Mouse (Mus musculus) heart, embryonic 15.5 days (tissue): ENCODE results near the gene Map2k5. TPM values are rescaled to one million over a fixed set of nuclear protein-coding genes. Genes with fewer than 3 reads are reported as not detected.

ENCODE experiments used
- ATAC-seq: fragments of 200-750 bp; cut with Nextera tagmentation; replicated peaks from 2 replicates; pipeline ENCODE4 v1.8.0; 2017; ENCODE audit warnings: low read depth, moderate TSS enrichment; ENCODE audit not compliant: insufficient number of reproducible peaks, insufficient read depth, low FRiP score
- H3K27ac ChIP-seq: fragments of 300-500 bp; sonication (generic); 2 replicates; pipeline ENCODE4 v1.5.1; 2015; ENCODE audit warnings: mild to moderate bottlenecking, inconsistent platforms
- H3K27me3 ChIP-seq: fragments of 300-500 bp; sonication (generic); 2 replicates; pipeline ENCODE4 v1.6.1; 2015; ENCODE audit warnings: inconsistent platforms
- H3K36me3 ChIP-seq: fragments of 300-500 bp; sonication (generic); 2 replicates; pipeline ENCODE4 v1.6.1; 2015; ENCODE audit warnings: mild to moderate bottlenecking, inconsistent platforms
- H3K4me1 ChIP-seq: fragments of 300-500 bp; sonication (generic); replicated peaks from 2 replicates; pipeline ENCODE4 v1.6.1; 2015; ENCODE audit warnings: inconsistent platforms
- H3K4me2 ChIP-seq: fragments of 300-500 bp; sonication (generic); 2 replicates; pipeline ENCODE4 v1.6.1; 2015; ENCODE audit warnings: inconsistent platforms, mild to moderate bottlenecking, moderate library complexity
- H3K4me3 ChIP-seq: fragments of 300-500 bp; sonication (generic); 2 replicates; pipeline ENCODE4 v1.5.1; 2015; ENCODE audit warnings: mild to moderate bottlenecking, inconsistent platforms
- H3K9ac ChIP-seq: fragments of 300-500 bp; sonication (generic); 2 replicates; pipeline ENCODE4 v1.6.1; 2015; ENCODE audit warnings: mild to moderate bottlenecking, inconsistent platforms
- H3K9me3 ChIP-seq: fragments of 300-500 bp; sonication (generic); replicated peaks from 2 replicates; pipeline ENCODE4 v1.6.1; 2016; ENCODE audit warnings: inconsistent platforms
- WGBS: fragments of 180-500 bp; shearing (Covaris S2); methylation state at CpG from one replicate; pipeline ENCODE4 v1.1.7; 2015; ENCODE audit warnings: mixed read lengths; 5-methylcytosine and 5-hydroxymethylcytosine counted together
- polyA plus RNA-seq: library from polyadenylated mRNA; unstranded; fragments of >200 nt; fragmentation: Nextera tagmentation; extraction: Ambion mirVana; gene quantifications from 2 replicates; pipeline ENCODE4 v1.2.1, GENCODE M21; 2015

Gene Map2k5
- polyA plus RNA-seq, 1 experiment from 2014 or later: 24.5 TPM

- H3K27me3 ChIP-seq: peaks cover 80% of the 10 kb centered on the region
- H3K4me1 ChIP-seq: peaks cover 59% of the 10 kb centered on the region
- WGBS: 10% methylated on average over 8 of the region's 8 CpGs
- no peak for ATAC-seq
- H3K9me3 ChIP-seq: no peaks in the 10 kb centered on the region
- H3K4me3 ChIP-seq: no peak overlapping the region
- H3K36me3 ChIP-seq: no peaks in the 10 kb centered on the region
- no peak overlapping the region for H3K9ac ChIP-seq
- no peak overlapping the region for H3K27ac ChIP-seq
- H3K4me2 ChIP-seq: no peak overlapping the region
Observed at GRCm38 (mm10) chr9:63136241-63136640, 241.5 kb downstream of the Map2k5 start.

GRCm38 (mm10) chr9:63135801-63136200 lies 241.9 kb downstream of the Map2k5 start:
- Histone ChIP-seq H3K4me2 (peak overlapping the region; percentile 61), H3K9me3 (no peaks in the 10 kb centered on the region), H3K27ac (no peak overlapping the region), H3K4me1 (peaks cover 59% of the 10 kb centered on the region), H3K9ac (no peak overlapping the region), H3K27me3 (peaks cover 79% of the 10 kb centered on the region), H3K4me3 (peak overlapping the region; percentile 37), H3K36me3 (no peaks in the 10 kb centered on the region)
- ATAC-seq: no peak
- WGBS: under 1% methylated on average over 16 of the region's 16 CpGs

DNA sequence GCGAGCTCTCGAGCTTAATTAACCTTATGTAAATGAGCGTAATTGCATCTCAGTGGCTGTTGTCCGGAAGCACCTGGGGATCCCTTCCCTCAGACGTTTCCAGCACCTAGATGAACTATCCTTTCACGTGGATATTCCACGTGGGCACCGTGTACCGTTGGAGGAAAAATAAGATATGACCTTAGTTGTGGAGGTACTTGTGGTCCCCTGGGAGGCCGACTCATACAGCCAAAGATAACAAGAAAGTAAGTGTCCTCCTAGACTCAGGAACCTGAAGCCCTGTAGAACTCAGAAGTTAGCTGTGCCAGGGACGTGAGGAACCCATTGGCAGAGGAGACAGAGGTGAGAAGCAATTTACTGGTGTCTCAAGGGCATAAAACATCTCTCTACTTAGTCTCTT lies 242.3 kb downstream of the Map2k5 start:
- Histone ChIP-seq H3K9ac (no peak overlapping the region), H3K4me1 (peaks cover 59% of the 10 kb centered on the region), H3K9me3 (no peaks in the 10 kb centered on the region), H3K27ac (no peak overlapping the region), H3K4me3 (peak overlapping the region; percentile 37), H3K4me2 (peak overlapping the region; percentile 61), H3K36me3 (no peaks in the 10 kb centered on the region), H3K27me3 (peaks cover 75% of the 10 kb centered on the region)
- 4% methylated on average over 11 of the region's 11 CpGs for WGBS
- no peak for ATAC-seq

- 17% methylated on average over 6 of the region's 6 CpGs for WGBS
- Histone ChIP-seq H3K4me1 (peaks cover 48% of the 10 kb centered on the region), H3K4me3 (peak overlapping the region; percentile 87), H3K9me3 (no peaks in the 10 kb centered on the region), H3K27me3 (peaks cover 58% of the 10 kb centered on the region), H3K9ac (peak overlapping the region; percentile 1; the same call in 1 of the 2 replicates), H3K27ac (no peak overlapping the region), H3K36me3 (no peaks in the 10 kb centered on the region), H3K4me2 (peak overlapping the region; percentile 61)
- no peak for ATAC-seq
Observed at GRCm38 (mm10) chr9:63133659-63134058, 244.0 kb downstream of the Map2k5 start.

DNA sequence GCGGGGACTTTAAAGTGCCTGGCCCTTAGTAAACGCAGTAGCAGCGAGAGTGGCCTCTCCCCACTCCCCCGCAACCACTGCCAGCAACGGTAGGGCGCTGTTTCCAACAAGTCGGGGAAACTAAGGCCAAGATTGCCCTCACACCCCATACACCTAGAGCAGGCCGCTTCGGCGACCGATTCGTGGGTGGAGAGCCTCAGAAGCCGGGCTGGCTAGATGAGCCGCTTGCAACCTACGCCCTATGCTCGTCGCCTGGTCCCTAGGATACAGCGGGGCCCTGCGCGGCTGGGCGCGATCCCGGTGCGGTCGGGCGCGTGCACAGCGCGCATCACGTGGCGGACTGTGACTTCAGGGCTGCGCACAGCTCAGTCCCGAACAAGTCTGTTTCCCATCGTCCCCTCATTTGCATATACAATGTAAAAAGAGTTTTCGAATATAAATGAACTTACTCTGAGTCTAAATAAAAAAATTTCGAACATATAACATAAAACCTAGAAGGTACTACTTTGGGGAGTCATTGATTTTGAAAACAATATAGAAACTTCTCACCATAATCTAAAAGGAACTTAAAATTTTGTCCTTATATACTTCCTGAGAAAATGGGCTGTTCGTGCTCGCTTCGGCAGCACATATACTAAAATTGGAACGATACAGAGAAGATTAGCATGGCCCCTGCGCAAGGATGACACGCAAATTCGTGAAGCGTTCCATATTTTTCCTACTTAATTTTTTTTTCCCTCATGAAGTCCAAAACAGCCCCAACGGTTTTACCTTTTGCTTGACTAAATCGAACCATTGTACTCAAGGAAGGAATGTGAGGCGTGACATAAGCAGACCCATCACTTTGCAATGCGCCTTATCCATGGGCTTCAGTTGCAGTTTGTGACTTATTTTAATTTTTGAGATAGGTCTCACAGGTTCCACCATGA lies 244.8 kb downstream of the Map2k5 start:
- under 1% methylated on average over 48 of the region's 48 CpGs for WGBS
- H3K4me2 ChIP-seq: peak overlapping the region; percentile 80
- H3K4me1 ChIP-seq: peaks cover 44% of the 10 kb centered on the region
- peak overlapping the region; percentile 90 for H3K27ac ChIP-seq
- H3K4me3 ChIP-seq: peak overlapping the region; percentile 87
- no peaks in the 10 kb centered on the region for H3K9me3 ChIP-seq
- peak overlapping the region; percentile 86 for H3K9ac ChIP-seq
- peak; percentile 98 for ATAC-seq
- H3K27me3 ChIP-seq: peaks cover 50% of the 10 kb centered on the region
- no peaks in the 10 kb centered on the region for H3K36me3 ChIP-seq

GRCm38 (mm10) chr9:63131957-63132602 lies 245.6 kb downstream of the Map2k5 start:
- Histone ChIP-seq H3K27ac (peak overlapping the region; percentile 90), H3K4me2 (peak overlapping the region; percentile 80), H3K4me1 (peaks cover 41% of the 10 kb centered on the region), H3K4me3 (peak overlapping the region; percentile 87), H3K9me3 (no peaks in the 10 kb centered on the region), H3K36me3 (no peaks in the 10 kb centered on the region), H3K9ac (peak overlapping the region; percentile 86), H3K27me3 (peaks cover 42% of the 10 kb centered on the region)
- no peak; the same call in 1 of the 2 replicates for ATAC-seq
- 3% methylated on average over 28 of the region's 28 CpGs for WGBS

DNA sequence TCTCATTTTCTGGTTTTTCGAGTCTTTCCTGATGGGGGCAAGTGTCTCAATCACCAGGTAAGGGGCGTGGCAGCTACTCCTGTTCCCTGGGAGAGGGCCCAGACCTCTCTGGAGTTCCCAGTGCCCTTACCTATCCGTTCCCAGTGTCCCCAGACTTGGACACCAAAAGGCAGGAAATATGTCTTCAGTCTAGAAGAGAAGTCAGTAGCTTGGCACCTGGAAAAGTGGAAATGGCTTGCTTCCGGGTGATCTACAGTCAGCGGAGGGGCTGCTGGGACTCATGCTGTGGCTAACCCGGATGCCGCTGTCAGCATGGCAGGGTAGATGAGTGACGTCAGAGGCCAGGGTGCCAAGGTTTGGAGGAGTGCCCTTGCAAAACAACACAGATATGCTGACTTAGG lies 248.1 kb downstream of the Map2k5 start:
- no peak overlapping the region for H3K27ac ChIP-seq
- no peak for ATAC-seq
- no peaks in the 10 kb centered on the region for H3K36me3 ChIP-seq
- H3K9ac ChIP-seq: no peak overlapping the region
- peaks cover 19% of the 10 kb centered on the region for H3K27me3 ChIP-seq
- no peak overlapping the region for H3K4me2 ChIP-seq
- H3K9me3 ChIP-seq: no peaks in the 10 kb centered on the region
- 68% methylated on average over 8 of the region's 8 CpGs for WGBS
- H3K4me3 ChIP-seq: no peak overlapping the region
- H3K4me1 ChIP-seq: peaks cover 24% of the 10 kb centered on the region

GRCm38 (mm10) chr9:63124512-63124911 lies 253.2 kb downstream of the Map2k5 start:
- Histone ChIP-seq H3K27me3 (no peaks in the 10 kb centered on the region), H3K4me2 (peak overlapping the region; percentile 85; the same call in 1 of the 2 replicates), H3K9ac (no peak overlapping the region), H3K4me1 (peaks cover 6% of the 10 kb centered on the region), H3K36me3 (no peaks in the 10 kb centered on the region), H3K4me3 (no peak overlapping the region), H3K9me3 (no peaks in the 10 kb centered on the region), H3K27ac (no peak overlapping the region)
- no peak for ATAC-seq
- 40% methylated on average over 9 of the region's 9 CpGs for WGBS

GRCm38 (mm10) chr9:63123451-63124438 lies 254.0 kb downstream of the Map2k5 start:
- no peaks in the 10 kb centered on the region for H3K9me3 ChIP-seq
- no peaks in the 10 kb centered on the region for H3K36me3 ChIP-seq
- H3K4me3 ChIP-seq: peak overlapping the region; percentile 56
- peak; percentile 96 for ATAC-seq
- H3K27me3 ChIP-seq: no peaks in the 10 kb centered on the region
- H3K9ac ChIP-seq: peak overlapping the region; percentile 65
- H3K27ac ChIP-seq: peak overlapping the region; percentile 65
- peaks cover 6% of the 10 kb centered on the region for H3K4me1 ChIP-seq
- WGBS: 5% methylated on average over 30 of the region's 30 CpGs
- H3K4me2 ChIP-seq: peak overlapping the region; percentile 85

GRCm38 (mm10) chr9:63122161-63122833 lies 255.4 kb downstream of the Map2k5 start:
- Histone ChIP-seq H3K27ac (no peak overlapping the region), H3K4me2 (no peak overlapping the region), H3K9ac (no peak overlapping the region), H3K36me3 (no peaks in the 10 kb centered on the region), H3K9me3 (no peaks in the 10 kb centered on the region), H3K27me3 (no peaks in the 10 kb centered on the region), H3K4me1 (peaks cover 6% of the 10 kb centered on the region), H3K4me3 (no peak overlapping the region)
- 56% methylated on average over 8 of the region's 8 CpGs for WGBS
- ATAC-seq: no peak
